Mouse (Mus musculus) retina, adult 2 months (tissue): Measurements from ENCODE around the gene Cabp4.
"Not testable (repeated sequence)": the region's sequence is repeated elsewhere in the genome, so short reads cannot be mapped to it uniquely, and the experiment has no call there.

Experiments
- DNase-seq: peaks from one replicate; pipeline ENCODE4 v3.0.0-alpha.2; 2012; ENCODE audit warnings: low read depth, low spot score

Gene Cabp4

GRCm38 (mm10) chr19:4125268-4125667 is 18.6 kb downstream of the Cabp4 start:
- not testable (repeated sequence) for DNase-seq

- no peak for DNase-seq
Observed at GRCm38 (mm10) chr19:4124432-4124831, 19.4 kb downstream of the Cabp4 start.

GRCm38 (mm10) chr19:4122411-4123370 is 21.1 kb downstream of the Cabp4 start:
- no peak for DNase-seq

- DNase-seq: not testable (repeated sequence)
Observed at GRCm38 (mm10) chr19:4121896-4122295, 21.9 kb downstream of the Cabp4 start.

GRCm38 (mm10) chr19:4121097-4121805 is 22.6 kb downstream of the Cabp4 start:
- peak; percentile 98 for DNase-seq

GRCm38 (mm10) chr19:4120496-4120895 is 23.3 kb downstream of the Cabp4 start:
- DNase-seq: no peak

GRCm38 (mm10) chr19:4119716-4120487 is 23.9 kb downstream of the Cabp4 start:
- no peak for DNase-seq

- no peak for DNase-seq
Observed at GRCm38 (mm10) chr19:4118350-4118749, 25.5 kb downstream of the Cabp4 start.

GRCm38 (mm10) chr19:4117006-4117405 is 26.8 kb downstream of the Cabp4 start:
- no peak for DNase-seq

- DNase-seq: no peak
Observed at GRCm38 (mm10) chr19:4115816-4116215, 28.0 kb downstream of the Cabp4 start.

- DNase-seq: no peak
Observed at GRCm38 (mm10) chr19:4115144-4115543, 28.7 kb downstream of the Cabp4 start.

GRCm38 (mm10) chr19:4114551-4114950 is 29.3 kb downstream of the Cabp4 start:
- DNase-seq: no peak

GRCm38 (mm10) chr19:4113806-4114230 is 30.0 kb downstream of the Cabp4 start:
- DNase-seq: no peak

- no peak for DNase-seq
Observed at GRCm38 (mm10) chr19:4113186-4113805, 30.5 kb downstream of the Cabp4 start.

- no peak for DNase-seq
Observed at GRCm38 (mm10) chr19:4112063-4112960, 31.5 kb downstream of the Cabp4 start.

- no peak for DNase-seq
Observed at GRCm38 (mm10) chr19:4108535-4108934, 35.3 kb downstream of the Cabp4 start.

GRCm38 (mm10) chr19:4106654-4107053 is 37.2 kb downstream of the Cabp4 start:
- no peak for DNase-seq

- DNase-seq: no peak
Observed at GRCm38 (mm10) chr19:4104675-4105194, 39.1 kb downstream of the Cabp4 start.

GRCm38 (mm10) chr19:4103792-4104191 is 40.0 kb downstream of the Cabp4 start:
- DNase-seq: no peak

GRCm38 (mm10) chr19:4103294-4103693 is 40.5 kb downstream of the Cabp4 start:
- no peak for DNase-seq
